In genomic region chr5:65151276-65151675, GRCm38 (mm10) we compare ENCODE assay signal across 28 mouse cellular contexts. TPM values are rescaled to one million over a fixed set of nuclear protein-coding genes. Genes with fewer than 3 reads are reported as not detected.
"Had no signal": no experiment of that assay in that cellular context is flagged by ENCODE, and none has a peak within 500 bp of the region (broad histone marks: within the 10 kb centered on the region; RNA-seq: fewer than 3 reads in every experiment).

No protein-coding gene starts in this region.

- H3K9ac ChIP-seq: heart, embryonic 12.5 days; hindbrain, embryonic 12.5 days; hindbrain, embryonic 14.5 days; intestine, embryonic 15.5 days; kidney, embryonic 15.5 days; limb, embryonic 13.5 days; limb, embryonic 15.5 days; liver, embryonic 12.5 days; liver, embryonic 14.5 days had no signal

- H3K9me3 ChIP-seq: heart, embryonic 12.5 days; hindbrain, embryonic 10.5 days; hindbrain, embryonic 12.5 days; intestine, embryonic 15.5 days; kidney, embryonic 15.5 days; limb, embryonic 13.5 days; limb, embryonic 15.5 days; liver, embryonic 12.5 days had no signal

- DNase-seq: gastrocnemius, adult 2 months; gastrocnemius, postnatal 10 days; gastrocnemius, postnatal 25 days; heart, adult 18-20 months; heart, postnatal 10 days; heart, postnatal 4 days; kidney, adult 18-20 months; kidney, adult 9 months; kidney, postnatal 25 days; kidney, postnatal 4 days; layer of hippocampus, postnatal 36 days; left cerebral cortex, postnatal 4 days had no signal

- H3K4me1 ChIP-seq: hindbrain, embryonic 10.5 days; hindbrain, embryonic 12.5 days; intestine, embryonic 15.5 days; kidney, embryonic 15.5 days; liver, embryonic 12.5 days had no signal

- H3K27ac ChIP-seq: gastrocnemius, adult 2 months; hindbrain, embryonic 10.5 days; hindbrain, embryonic 12.5 days; hindbrain, embryonic 14.5 days; intestine, embryonic 15.5 days; kidney, embryonic 15.5 days; kidney, postnatal 0 days; layer of hippocampus, adult 2 months; limb, embryonic 13.5 days; limb, embryonic 15.5 days; liver, embryonic 12.5 days; liver, embryonic 14.5 days had no signal

- H3K27me3 ChIP-seq: heart, embryonic 12.5 days; hindbrain, embryonic 12.5 days; intestine, embryonic 15.5 days; kidney, embryonic 15.5 days; limb, embryonic 13.5 days; limb, embryonic 15.5 days; liver, embryonic 12.5 days had no signal

- H3K4me2 ChIP-seq: heart, embryonic 12.5 days; hindbrain, embryonic 12.5 days; hindbrain, embryonic 14.5 days; intestine, embryonic 15.5 days; kidney, embryonic 15.5 days; limb, embryonic 13.5 days; limb, embryonic 15.5 days; liver, embryonic 12.5 days had no signal

- ATAC-seq: hindbrain, embryonic 16.5 days; inflammation-experienced regulatory T-cells, adult 6 months; intestine, embryonic 15.5 days; intestine, postnatal 0 days; liver, embryonic 12.5 days had no signal

- H3K4me3 ChIP-seq: gastrocnemius, adult 2 months; heart, embryonic 12.5 days; hindbrain, embryonic 10.5 days; hindbrain, embryonic 12.5 days; intestine, embryonic 15.5 days; kidney, embryonic 15.5 days; layer of hippocampus, adult 2 months; limb, embryonic 13.5 days; limb, embryonic 15.5 days; liver, embryonic 12.5 days had no signal

- H3K36me3 ChIP-seq: intestine, embryonic 15.5 days had no signal

RNA-seq across cellular contexts. Expression of gene Tmem156, which starts 59.3 kb away (rescaled TPM):
- polyA plus RNA-seq: heart, embryonic 14.5 days; hindbrain, embryonic 10.5 days; hindbrain, embryonic 12.5 days; hindbrain, embryonic 14.5 days; hindbrain, embryonic 16.5 days had no signal
